Mouse (Mus musculus) lung, adult 2 months (tissue): ENCODE results near the gene Pfkfb2.

Source experiments
- CTCF ChIP-seq: fragments of 200-500 bp; IDR thresholded peaks from 2 replicates; pipeline ENCODE4 v1.5.1; 2011; ENCODE audit warnings: mild to moderate bottlenecking, low read length, control low read depth; ENCODE audit not compliant: insufficient read depth
- POLR2A ChIP-seq: fragments of 200-500 bp; IDR thresholded peaks from 2 replicates; pipeline ENCODE4 v1.6.1; 2011; ENCODE audit warnings: low read depth, mild to moderate bottlenecking, control low read depth, low read length, borderline replicate concordance; ENCODE audit errors: extremely low read depth

- TF ChIP-seq CTCF (no peak), POLR2A (no peak)
These were observed 85.0 kb downstream of the Pfkfb2 start for GRCm38 (mm10) chr1:130644103-130644502.
